Mouse (Mus musculus) thymus, postnatal 36 days (tissue): ENCODE measurements around the gene Olfr96.
"Not testable (repeated sequence)": the region's sequence is repeated elsewhere in the genome, so short reads cannot be mapped to it uniquely, and the experiment has no call there.

ENCODE experiments used
- DNase-seq, 2 experiments: peaks; one replicate each; pipeline ENCODE4 v3.0.0; 2022; ENCODE audit warnings: mixed read lengths in 2 of 2

Gene Olfr96

GRCm38 (mm10) chr17:37219846-37220245 lies at the start of gene Olfr96:
Gene Olfr96 (plus strand): TSS chr17:37220146.
- DNase-seq: no peak

DNA sequence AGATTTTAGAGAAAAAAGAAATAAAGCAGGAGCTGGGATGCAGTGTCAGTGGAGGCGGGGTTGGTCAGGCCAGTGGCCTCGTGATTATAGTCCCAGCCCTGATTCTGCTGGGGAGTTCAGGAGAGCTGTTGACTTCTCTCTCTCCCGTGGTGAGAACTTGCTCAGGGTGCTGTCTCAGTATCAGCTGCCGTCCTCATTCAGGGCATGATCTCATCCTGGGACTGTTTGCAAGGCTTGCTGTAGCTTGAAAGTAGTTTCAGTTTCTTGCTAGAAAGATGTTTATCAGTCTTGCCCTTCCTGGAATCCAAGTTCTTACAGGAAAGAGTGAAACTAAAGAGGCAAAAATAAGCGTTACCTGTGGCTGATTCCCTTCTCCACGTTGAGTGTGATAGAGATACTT lies 34.5 kb upstream of the Olfr96 start:
- no peak for DNase-seq

GRCm38 (mm10) chr17:37190711-37191110 lies 29.2 kb upstream of the Olfr96 start:
- no peak for DNase-seq

DNA sequence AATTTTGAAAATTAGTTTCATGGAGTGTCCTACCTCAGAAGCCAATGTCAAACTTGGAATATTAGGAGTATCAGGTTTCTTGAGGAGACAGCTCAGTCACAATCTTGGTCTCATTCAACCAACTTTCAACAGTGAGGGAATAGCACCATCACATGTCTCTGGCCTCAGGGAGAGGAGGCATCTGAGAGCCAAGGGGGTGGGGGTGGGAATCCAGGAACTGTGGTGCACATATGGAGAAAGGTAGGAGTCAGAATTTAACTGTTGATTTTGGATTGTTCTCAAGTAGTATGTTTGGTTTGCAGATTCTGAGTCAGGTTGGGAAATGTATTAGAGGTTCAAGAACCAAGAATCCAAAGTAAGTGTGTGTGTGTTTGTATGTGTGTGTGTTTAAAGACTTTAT lies 26.9 kb upstream of the Olfr96 start:
- DNase-seq: no peak

DNA sequence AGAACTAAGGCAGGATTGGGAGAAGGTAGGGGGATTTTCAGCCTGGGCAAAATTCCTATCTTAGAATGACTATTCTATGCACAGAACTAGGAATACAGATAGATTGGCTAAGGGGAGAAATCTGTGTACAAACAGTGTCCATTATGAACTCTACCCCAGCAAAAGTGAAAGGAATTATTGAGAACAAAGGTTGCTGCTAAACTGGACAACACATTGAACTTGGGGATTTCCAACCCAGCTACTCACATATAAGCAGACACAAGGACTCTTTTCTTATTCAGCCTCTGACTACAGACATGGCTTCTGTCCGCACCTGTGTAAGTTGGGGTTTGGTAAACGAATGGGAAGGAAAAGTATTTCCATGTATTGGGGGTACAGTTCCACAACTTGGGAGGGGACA lies 26.3 kb upstream of the Olfr96 start, which contains the start of gene Ubd:
TSS of gene Ubd (plus strand) at position 237 of the 400 bp plus-strand sequence.
- no peak for DNase-seq

- DNase-seq: no peak
Observed at GRCm38 (mm10) chr17:37194782-37195181, 25.2 kb upstream of the Olfr96 start.

DNA sequence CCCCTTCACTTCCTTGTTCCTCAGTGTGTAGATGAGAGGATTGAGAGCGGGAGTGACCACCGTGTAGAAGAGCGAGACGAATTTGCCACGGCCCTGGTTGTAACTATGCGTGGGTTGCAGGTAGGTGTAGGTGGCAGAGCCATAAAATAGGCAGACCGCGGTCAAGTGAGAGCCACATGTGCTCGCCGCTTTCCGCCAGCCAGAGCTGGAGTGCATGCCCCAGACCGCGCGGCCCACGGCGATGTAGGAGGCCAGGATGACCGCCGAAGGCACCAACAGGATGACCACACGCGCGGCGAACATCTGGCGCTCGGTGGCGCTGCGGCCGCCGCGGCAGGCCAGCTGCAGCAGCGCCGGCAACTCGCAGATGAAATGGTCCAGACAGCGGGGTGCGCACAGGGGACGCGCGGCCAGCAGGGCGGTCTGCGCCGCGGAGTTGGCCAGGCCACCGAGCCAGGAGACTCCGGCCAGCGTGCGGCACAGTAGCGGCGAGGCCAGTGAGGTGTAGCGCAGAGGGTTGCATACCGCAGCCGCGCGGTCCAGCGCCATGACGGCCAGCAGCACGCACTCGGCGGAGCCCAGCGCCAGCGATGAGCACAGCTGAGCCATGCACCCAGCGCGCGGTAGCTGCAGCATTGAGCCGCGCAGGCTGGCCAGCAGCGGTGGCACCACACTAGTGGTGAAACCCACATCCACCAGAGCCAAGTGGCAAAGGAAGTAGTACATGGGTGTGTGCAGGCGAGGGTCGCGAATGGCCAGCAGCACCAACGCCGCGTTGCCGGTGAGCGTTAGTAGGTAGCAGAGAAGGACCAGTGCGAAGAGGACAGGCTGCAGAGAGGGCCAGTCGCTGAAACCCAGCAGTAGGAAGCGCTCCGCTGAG lies 22.9 kb upstream of the Olfr96 start:
- no peak for DNase-seq

DNA sequence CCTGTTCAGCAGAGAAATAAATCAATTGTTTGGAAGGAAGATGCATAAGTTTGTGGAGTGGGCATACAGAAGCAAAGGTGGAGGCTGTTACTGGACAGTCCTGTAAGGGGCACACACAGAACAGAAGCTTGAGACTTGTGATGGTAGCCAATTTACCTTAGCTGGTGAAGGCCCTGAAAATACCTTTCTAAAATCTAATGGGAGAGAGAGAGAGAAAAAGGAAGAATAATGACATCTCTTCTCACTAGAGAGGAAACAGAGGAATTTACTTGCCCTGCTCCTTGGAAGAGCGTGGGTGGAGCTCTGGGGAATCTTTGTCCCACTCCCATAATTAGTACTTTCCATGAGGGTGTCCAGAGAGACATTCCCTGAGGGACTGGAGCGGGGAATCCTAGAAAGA lies 19.1 kb upstream of the Olfr96 start, which contains the start of gene Olfr94:
TSS of gene Olfr94 (minus strand) at position 101 of the 400 bp plus-strand sequence.
- DNase-seq: no peak

DNA sequence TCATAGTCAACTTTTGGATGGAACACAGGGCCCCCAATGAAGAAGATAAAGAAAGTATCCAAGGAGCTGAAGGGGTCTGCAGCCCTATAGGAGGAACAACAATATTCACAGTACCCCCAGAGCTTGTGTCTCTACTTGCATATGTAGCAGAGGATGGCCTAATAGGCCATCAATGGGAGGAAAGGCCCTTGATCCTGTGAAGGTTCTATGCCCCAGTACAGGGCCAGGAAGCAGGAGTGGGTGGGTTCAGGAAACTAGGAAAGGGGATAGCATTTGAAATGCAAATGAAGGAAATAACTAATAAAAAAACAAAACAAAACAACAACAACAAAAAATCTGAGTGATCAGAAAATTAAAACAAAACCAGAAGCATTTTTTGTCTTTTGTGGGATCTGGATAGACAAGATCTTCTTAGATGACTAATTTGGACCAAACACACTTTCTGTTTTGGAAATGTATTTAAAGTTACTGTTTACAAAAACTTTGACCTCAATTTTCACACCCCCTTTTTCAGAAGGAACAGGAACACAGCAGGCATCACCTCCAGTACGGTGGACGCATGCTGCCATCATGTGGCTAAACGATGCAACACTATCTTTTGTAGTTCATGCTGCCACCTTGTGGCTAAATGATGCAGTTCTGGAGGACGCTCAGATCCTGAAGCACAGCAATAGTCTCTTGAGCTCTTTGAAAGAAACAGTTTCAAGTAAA lies 16.6 kb upstream of the Olfr96 start:
- DNase-seq: peak; percentile 42 to 57

GRCm38 (mm10) chr17:37203917-37204236 lies 16.1 kb upstream of the Olfr96 start:
- DNase-seq: no peak

DNA sequence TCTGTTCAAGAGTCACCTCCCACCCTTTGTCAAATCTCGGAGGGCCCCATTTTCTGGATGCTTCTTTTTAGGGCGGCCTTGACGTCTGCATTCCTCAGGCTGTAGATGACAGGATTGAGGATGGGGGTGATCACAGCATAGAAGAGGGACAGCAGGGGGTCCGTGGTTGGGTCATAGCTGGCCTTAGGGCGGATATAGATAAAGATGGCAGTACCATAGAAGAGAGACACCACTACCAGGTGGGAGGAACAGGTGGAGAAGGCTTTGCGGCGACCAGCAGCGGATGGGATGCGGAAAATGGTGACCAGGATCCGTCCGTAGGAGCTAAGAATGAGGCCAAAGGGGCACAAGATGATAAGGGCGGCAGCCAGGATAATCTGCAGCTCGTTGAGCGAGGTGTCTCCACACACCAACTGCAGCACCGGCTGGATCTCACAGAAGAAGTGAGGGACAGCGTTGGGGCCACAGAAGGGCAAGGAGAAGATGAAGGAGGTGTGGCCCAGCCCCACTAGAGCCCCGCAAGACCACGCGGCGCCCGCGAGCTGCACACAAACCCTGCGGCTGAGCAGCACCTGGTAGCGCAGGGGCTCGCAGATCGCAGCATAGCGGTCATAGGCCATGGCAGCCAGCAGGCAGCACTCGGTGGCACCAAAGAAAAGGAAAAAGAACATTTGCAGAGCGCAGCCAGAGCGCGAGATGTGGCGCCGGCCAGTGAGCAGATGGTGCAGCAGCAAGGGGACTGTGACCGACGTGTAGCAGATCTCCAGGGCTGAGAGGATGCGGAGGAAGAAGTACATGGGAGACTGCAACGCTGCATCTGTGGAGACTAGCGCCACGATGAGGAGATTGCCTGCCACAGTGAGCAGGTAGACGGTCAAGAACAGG lies 8.8 kb upstream of the Olfr96 start:
- no peak for DNase-seq

- no peak for DNase-seq
Observed at GRCm38 (mm10) chr17:37213018-37213417, 6.9 kb upstream of the Olfr96 start, which contains the start of gene Olfr95. Gene Olfr95 (minus strand): TSS chr17:37213118.

- DNase-seq: no peak
Observed at GRCm38 (mm10) chr17:37218486-37218885, 1.5 kb upstream of the Olfr96 start.

- no peak for DNase-seq
Observed at GRCm38 (mm10) chr17:37221879-37222278, 1.9 kb downstream of the Olfr96 start.

DNA sequence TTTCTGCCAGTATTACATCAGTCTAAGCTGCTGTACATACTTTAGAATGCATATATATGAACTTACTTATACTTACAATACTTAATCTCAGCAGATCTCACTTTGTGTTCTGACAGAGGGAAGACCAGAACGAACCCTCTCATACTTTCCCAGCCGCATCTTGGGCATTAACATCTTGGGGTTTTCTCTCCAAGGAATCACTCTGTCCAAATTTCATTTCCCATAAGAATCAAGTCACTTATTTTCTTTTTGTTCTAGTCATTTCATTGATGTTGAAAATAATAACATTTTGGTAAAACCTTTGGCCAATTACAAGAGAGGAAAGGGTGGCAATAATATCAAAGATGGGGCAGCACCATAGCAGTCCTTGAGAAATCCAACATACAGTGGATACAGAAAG lies 17.3 kb downstream of the Olfr96 start, which contains the start of gene Olfr97:
TSS of gene Olfr97 (minus strand) at position 101 of the 400 bp plus-strand sequence.
- DNase-seq: not testable (repeated sequence)

DNA sequence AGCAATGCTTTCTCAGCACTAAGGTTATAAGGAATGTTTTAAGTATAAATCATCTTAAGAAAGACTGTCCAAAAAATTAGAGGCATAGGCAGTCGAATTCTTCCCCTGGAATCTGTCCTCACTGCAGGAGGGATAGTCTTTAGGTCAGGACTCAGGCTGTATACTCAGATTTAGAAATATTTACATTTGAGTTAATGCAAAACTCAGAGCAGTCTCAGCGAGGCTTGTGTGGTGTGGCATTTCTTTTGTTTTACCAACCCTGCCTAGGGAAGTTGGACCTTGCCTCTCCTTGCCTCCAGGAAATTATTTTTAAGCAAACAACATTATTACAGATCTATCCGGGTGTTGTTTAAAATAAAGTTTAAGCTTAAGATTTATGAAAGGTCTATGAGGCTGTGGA lies 22.3 kb downstream of the Olfr96 start:
- DNase-seq: no peak

GRCm38 (mm10) chr17:37246715-37247114 lies 26.8 kb downstream of the Olfr96 start:
- DNase-seq: peak; percentile 53 to 61

- no peak for DNase-seq
Observed at GRCm38 (mm10) chr17:37249460-37249859, 29.5 kb downstream of the Olfr96 start.

DNA sequence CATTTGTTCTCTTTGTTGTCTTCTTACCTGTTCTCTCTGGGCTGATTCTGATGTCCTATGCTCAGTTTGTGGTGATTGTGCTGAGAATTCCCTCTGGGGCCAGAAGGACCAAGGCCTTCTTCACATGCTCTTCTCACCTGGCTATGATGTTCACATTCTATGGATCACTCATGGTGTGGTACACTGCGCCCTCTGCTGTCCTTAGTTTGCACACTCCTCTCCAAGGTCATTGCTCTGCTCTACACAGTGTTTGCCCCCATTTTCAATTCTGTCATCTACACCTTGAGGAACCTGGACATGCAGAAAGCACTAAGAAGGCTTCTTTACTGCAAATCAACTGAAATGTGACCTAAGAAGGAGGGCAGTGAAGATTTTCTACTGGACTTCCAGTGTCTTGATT lies 30.6 kb downstream of the Olfr96 start:
- DNase-seq: peak; percentile 19 to 28

GRCm38 (mm10) chr17:37263626-37264025 lies 43.7 kb downstream of the Olfr96 start, which contains the start of gene Olfr98:
Gene Olfr98 (minus strand): TSS chr17:37263749.
- no peak for DNase-seq

- peak; percentile 88 to 95 for DNase-seq
Observed at GRCm38 (mm10) chr17:37270058-37270701, 50.2 kb downstream of the Olfr96 start, which contains the start of gene H2-M3. Gene H2-M3 (plus strand): TSS chr17:37270220.

DNA sequence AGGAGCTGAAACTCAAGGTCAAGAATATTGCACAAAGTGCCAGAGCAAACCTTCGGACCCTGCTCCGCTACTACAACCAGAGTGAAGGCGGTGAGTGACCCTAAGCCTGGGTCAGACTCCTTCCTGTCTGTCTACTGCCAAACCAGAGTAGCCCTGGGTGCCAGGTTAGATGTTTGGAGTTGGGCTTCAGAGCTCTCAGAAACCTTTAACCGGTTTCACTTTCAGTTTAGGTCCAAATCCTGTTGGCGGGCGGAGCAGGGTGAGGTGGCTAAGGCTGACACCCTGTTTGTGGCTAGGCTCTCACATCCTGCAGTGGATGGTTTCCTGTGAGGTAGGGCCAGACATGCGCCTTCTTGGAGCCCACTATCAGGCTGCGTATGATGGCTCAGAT lies 50.8 kb downstream of the Olfr96 start:
- peak; percentile 67 to 76 for DNase-seq
